Mouse (Mus musculus): ENCODE results near the gene Olfr191. TPM values are rescaled to one million over a fixed set of nuclear protein-coding genes. Genes with fewer than 3 reads are reported as not detected.
"Not testable (repeated sequence)": the region's sequence is repeated elsewhere in the genome, so short reads cannot be mapped to it uniquely, and the experiment has no call there.

Gene Olfr191
- not detected in 2 replicates for polyA plus RNA-seq (2014; fragmentation: Nextera tagmentation; extraction: Ambion mirVana)

- H3K27me3 ChIP-seq (replicated peaks; ENCODE audit: control insufficient read depth, insufficient read depth, low read length); H3K4me1 ChIP-seq (ENCODE audit: control insufficient read depth, insufficient read depth, low read length); H3K9ac ChIP-seq (ENCODE audit: low read length); ATAC-seq; H3K9me3 ChIP-seq (replicated peaks; ENCODE audit: control insufficient read depth, low read length); H3K4me2 ChIP-seq (ENCODE audit: low read length); H3K36me3 ChIP-seq (ENCODE audit: control insufficient read depth, insufficient read depth, low read length); DNase-seq (ENCODE audit: low spot score); H3K4me3 ChIP-seq (ENCODE audit: low read depth, low read length); H3K27ac ChIP-seq (ENCODE audit: low read depth, low read length): not testable (repeated sequence)
- 34% methylated on average over 1 of the region's 1 CpGs for WGBS
Measured at GRCm38 (mm10) chr16:59089722-59090121, at the start of gene Olfr191. Gene Olfr191, minus strand, starts transcription at chr16:59089822.

- 88% methylated on average over 1 of the region's 1 CpGs for WGBS
- Histone ChIP-seq H3K4me3 (ENCODE audit: low read depth, low read length) (no peak overlapping the region), H3K9ac (ENCODE audit: low read length) (no peak overlapping the region), H3K27ac (ENCODE audit: low read depth, low read length) (no peak overlapping the region), H3K9me3 (replicated peaks; ENCODE audit: control insufficient read depth, low read length) (no peaks in the 10 kb centered on the region), H3K4me1 (ENCODE audit: control insufficient read depth, insufficient read depth, low read length) (no peaks in the 10 kb centered on the region), H3K36me3 (ENCODE audit: control insufficient read depth, insufficient read depth, low read length) (no peaks in the 10 kb centered on the region), H3K27me3 (replicated peaks; ENCODE audit: control insufficient read depth, insufficient read depth, low read length) (no peaks in the 10 kb centered on the region), H3K4me2 (ENCODE audit: low read length) (no peak overlapping the region)
- DNase-seq (ENCODE audit: low spot score) (no peak), ATAC-seq (no peak)
Measured at GRCm38 (mm10) chr16:59130740-59131139, 41.1 kb upstream of the Olfr191 start.

GRCm38 (mm10) chr16:59120969-59121368, 31.3 kb upstream of the Olfr191 start, which contains the start of gene Olfr194:
Gene Olfr194, minus strand, starts transcription at chr16:59121069.
- Histone ChIP-seq H3K4me3 (ENCODE audit: low read depth, low read length) (no peak within 1 kb of the TSS), H3K27ac (ENCODE audit: low read depth, low read length) (no peak within 1 kb of the TSS), H3K36me3 (ENCODE audit: control insufficient read depth, insufficient read depth, low read length) (no peaks in the 10 kb centered on the region), H3K9ac (ENCODE audit: low read length) (no peak within 1 kb of the TSS), H3K9me3 (replicated peaks; ENCODE audit: control insufficient read depth, low read length) (no peaks in the 10 kb centered on the region), H3K4me1 (ENCODE audit: control insufficient read depth, insufficient read depth, low read length) (no peaks in the 10 kb centered on the region), H3K4me2 (ENCODE audit: low read length) (no peak within 1 kb of the TSS), H3K27me3 (replicated peaks; ENCODE audit: control insufficient read depth, insufficient read depth, low read length) (no peaks in the 10 kb centered on the region)
- no peak for DNase-seq (ENCODE audit: low spot score)
- no peak for ATAC-seq

GRCm38 (mm10) chr16:59111781-59112180, 22.2 kb upstream of the Olfr191 start, which contains the start of gene Olfr193:
Gene Olfr193, minus strand, starts transcription at chr16:59111881.
- Histone ChIP-seq H3K4me1 (ENCODE audit: control insufficient read depth, insufficient read depth, low read length) (no peaks in the 10 kb centered on the region), H3K9ac (ENCODE audit: low read length) (no peak within 1 kb of the TSS), H3K9me3 (replicated peaks; ENCODE audit: control insufficient read depth, low read length) (no peaks in the 10 kb centered on the region), H3K27me3 (replicated peaks; ENCODE audit: control insufficient read depth, insufficient read depth, low read length) (no peaks in the 10 kb centered on the region), H3K36me3 (ENCODE audit: control insufficient read depth, insufficient read depth, low read length) (no peaks in the 10 kb centered on the region), H3K4me2 (ENCODE audit: low read length) (no peak within 1 kb of the TSS), H3K4me3 (ENCODE audit: low read depth, low read length) (no peak within 1 kb of the TSS), H3K27ac (ENCODE audit: low read depth, low read length) (no peak within 1 kb of the TSS)
- 78% methylated on average over 1 of the region's 1 CpGs for WGBS
- no peak for DNase-seq (ENCODE audit: low spot score)
- ATAC-seq: no peak

- not testable (repeated sequence) for H3K36me3 ChIP-seq (ENCODE audit: control insufficient read depth, insufficient read depth, low read length); H3K9ac ChIP-seq (ENCODE audit: low read length); H3K4me2 ChIP-seq (ENCODE audit: low read length); H3K4me1 ChIP-seq (ENCODE audit: control insufficient read depth, insufficient read depth, low read length); H3K27ac ChIP-seq (ENCODE audit: low read depth, low read length); H3K4me3 ChIP-seq (ENCODE audit: low read depth, low read length); H3K9me3 ChIP-seq (replicated peaks; ENCODE audit: control insufficient read depth, low read length); ATAC-seq; H3K27me3 ChIP-seq (replicated peaks; ENCODE audit: control insufficient read depth, insufficient read depth, low read length); DNase-seq (ENCODE audit: low spot score)
- 68% methylated on average over 5 of the region's 5 CpGs for WGBS
Measured at GRCm38 (mm10) chr16:59108522-59108921, 18.9 kb upstream of the Olfr191 start.

- Histone ChIP-seq H3K27me3 (replicated peaks; ENCODE audit: control insufficient read depth, insufficient read depth, low read length) (no peaks in the 10 kb centered on the region), H3K4me3 (ENCODE audit: low read depth, low read length) (no peak overlapping the region), H3K36me3 (ENCODE audit: control insufficient read depth, insufficient read depth, low read length) (no peaks in the 10 kb centered on the region), H3K27ac (ENCODE audit: low read depth, low read length) (no peak overlapping the region), H3K4me2 (ENCODE audit: low read length) (no peak overlapping the region), H3K9me3 (replicated peaks; ENCODE audit: control insufficient read depth, low read length) (no peaks in the 10 kb centered on the region), H3K9ac (ENCODE audit: low read length) (no peak overlapping the region), H3K4me1 (ENCODE audit: control insufficient read depth, insufficient read depth, low read length) (no peaks in the 10 kb centered on the region)
- DNase-seq (ENCODE audit: low spot score) (no peak), ATAC-seq (no peak)
- 84% methylated on average over 2 of the region's 2 CpGs for WGBS
Measured at GRCm38 (mm10) chr16:59105312-59105711, 15.7 kb upstream of the Olfr191 start.

GRCm38 (mm10) chr16:59081113-59081512, 8.5 kb downstream of the Olfr191 start:
- DNase-seq (ENCODE audit: low spot score); H3K4me2 ChIP-seq (ENCODE audit: low read length); H3K4me1 ChIP-seq (ENCODE audit: control insufficient read depth, insufficient read depth, low read length); H3K9ac ChIP-seq (ENCODE audit: low read length); H3K27me3 ChIP-seq (replicated peaks; ENCODE audit: control insufficient read depth, insufficient read depth, low read length); H3K27ac ChIP-seq (ENCODE audit: low read depth, low read length); H3K9me3 ChIP-seq (replicated peaks; ENCODE audit: control insufficient read depth, low read length); ATAC-seq; H3K4me3 ChIP-seq (ENCODE audit: low read depth, low read length); H3K36me3 ChIP-seq (ENCODE audit: control insufficient read depth, insufficient read depth, low read length): not testable (repeated sequence)
- WGBS: 87% methylated on average over 2 of the region's 2 CpGs

GRCm38 (mm10) chr16:59077905-59078304, 11.7 kb downstream of the Olfr191 start, which contains the start of gene Olfr190:
Gene Olfr190, minus strand, starts transcription at chr16:59078005.
- no peak within 1 kb of the TSS for H3K4me3 ChIP-seq (ENCODE audit: low read depth, low read length)
- no peak within 1 kb of the TSS for H3K27ac ChIP-seq (ENCODE audit: low read depth, low read length)
- H3K9ac ChIP-seq (ENCODE audit: low read length): no peak within 1 kb of the TSS
- H3K27me3 ChIP-seq (replicated peaks; ENCODE audit: control insufficient read depth, insufficient read depth, low read length): no peaks in the 10 kb centered on the region
- DNase-seq (ENCODE audit: low spot score) (no peak), ATAC-seq (no peak)
- no peaks in the 10 kb centered on the region for H3K9me3 ChIP-seq (replicated peaks; ENCODE audit: control insufficient read depth, low read length)
- H3K4me2 ChIP-seq (ENCODE audit: low read length): no peak within 1 kb of the TSS
- H3K36me3 ChIP-seq (ENCODE audit: control insufficient read depth, insufficient read depth, low read length): no peaks in the 10 kb centered on the region
- no peaks in the 10 kb centered on the region for H3K4me1 ChIP-seq (ENCODE audit: control insufficient read depth, insufficient read depth, low read length)
- 91% methylated on average over 5 of the region's 5 CpGs for WGBS

GRCm38 (mm10) chr16:59073520-59073919, 16.1 kb downstream of the Olfr191 start:
- WGBS: 94% methylated on average over 1 of the region's 1 CpGs
- Histone ChIP-seq H3K9me3 (replicated peaks; ENCODE audit: control insufficient read depth, low read length) (no peaks in the 10 kb centered on the region), H3K4me3 (ENCODE audit: low read depth, low read length) (no peak overlapping the region), H3K4me2 (ENCODE audit: low read length) (no peak overlapping the region), H3K36me3 (ENCODE audit: control insufficient read depth, insufficient read depth, low read length) (no peaks in the 10 kb centered on the region), H3K27ac (ENCODE audit: low read depth, low read length) (no peak overlapping the region), H3K27me3 (replicated peaks; ENCODE audit: control insufficient read depth, insufficient read depth, low read length) (no peaks in the 10 kb centered on the region), H3K4me1 (ENCODE audit: control insufficient read depth, insufficient read depth, low read length) (no peaks in the 10 kb centered on the region), H3K9ac (ENCODE audit: low read length) (no peak overlapping the region)
- no peak for ATAC-seq
- no peak for DNase-seq (ENCODE audit: low spot score)

Measured in forebrain, embryonic 14.5 days (tissue).